Mouse (Mus musculus): ENCODE measurements at regions not wholly inside any gene's neighbourhood (a gene's known extent, or its start where the extent isn't known, plus 50 kb on each side); places are given as distances from the start of the nearest gene placed in this dataset.

- TF ChIP-seq CTCF (IDR thresholded peaks at IDR 0.05; ENCODE audit: borderline replicate concordance, extremely low read depth, insufficient read depth, insufficient read length) = no peak
- TF ChIP-seq POLR2A (IDR thresholded peaks at IDR 0.05; ENCODE audit: borderline replicate concordance, extremely low read depth, insufficient read depth, insufficient read length, poor library complexity, severe bottlenecking) = no peak
- no peak for DNase-seq (ENCODE audit: low read depth)
Observed at GRCm38 (mm10) chr15:87936041-87936440, 391.9 kb downstream of the Fam19a5 start.

GRCm38 (mm10) chr15:87940837-87941236, 396.7 kb downstream of the Fam19a5 start:
- peak; percentile 68 for DNase-seq (ENCODE audit: low read depth)
- peak; percentile 49; the same call in 1 of the 2 replicates for TF ChIP-seq CTCF (IDR thresholded peaks at IDR 0.05; ENCODE audit: borderline replicate concordance, extremely low read depth, insufficient read depth, insufficient read length)
- TF ChIP-seq POLR2A (IDR thresholded peaks at IDR 0.05; ENCODE audit: borderline replicate concordance, extremely low read depth, insufficient read depth, insufficient read length, poor library complexity, severe bottlenecking) = no peak

GRCm38 (mm10) chr15:87952531-87952930, 408.4 kb downstream of the Fam19a5 start:
- TF ChIP-seq POLR2A (IDR thresholded peaks at IDR 0.05; ENCODE audit: borderline replicate concordance, extremely low read depth, insufficient read depth, insufficient read length, poor library complexity, severe bottlenecking) (no peak), CTCF (IDR thresholded peaks at IDR 0.05; ENCODE audit: borderline replicate concordance, extremely low read depth, insufficient read depth, insufficient read length) (no peak)
- no peak for DNase-seq (ENCODE audit: low read depth)

GRCm38 (mm10) chr15:87955685-87956256, 411.7 kb downstream of the Fam19a5 start:
- no peak for DNase-seq (ENCODE audit: low read depth)
- TF ChIP-seq POLR2A (IDR thresholded peaks at IDR 0.05; ENCODE audit: borderline replicate concordance, extremely low read depth, insufficient read depth, insufficient read length, poor library complexity, severe bottlenecking) (no peak), CTCF (IDR thresholded peaks at IDR 0.05; ENCODE audit: borderline replicate concordance, extremely low read depth, insufficient read depth, insufficient read length) (no peak)

GRCm38 (mm10) chr15:87958866-87959265, 414.8 kb downstream of the Fam19a5 start:
- DNase-seq (ENCODE audit: low read depth) = no peak
- TF ChIP-seq POLR2A (IDR thresholded peaks at IDR 0.05; ENCODE audit: borderline replicate concordance, extremely low read depth, insufficient read depth, insufficient read length, poor library complexity, severe bottlenecking) = no peak
- TF ChIP-seq CTCF (IDR thresholded peaks at IDR 0.05; ENCODE audit: borderline replicate concordance, extremely low read depth, insufficient read depth, insufficient read length) = no peak

- TF ChIP-seq CTCF (IDR thresholded peaks at IDR 0.05; ENCODE audit: borderline replicate concordance, extremely low read depth, insufficient read depth, insufficient read length) (no peak), POLR2A (IDR thresholded peaks at IDR 0.05; ENCODE audit: borderline replicate concordance, extremely low read depth, insufficient read depth, insufficient read length, poor library complexity, severe bottlenecking) (no peak)
- DNase-seq (ENCODE audit: low read depth) = no peak
Observed at GRCm38 (mm10) chr15:87972641-87973040, 428.5 kb downstream of the Fam19a5 start.

GRCm38 (mm10) chr15:87987322-87987985, 443.4 kb downstream of the Fam19a5 start:
- TF ChIP-seq POLR2A (IDR thresholded peaks at IDR 0.05; ENCODE audit: borderline replicate concordance, extremely low read depth, insufficient read depth, insufficient read length, poor library complexity, severe bottlenecking) (no peak), CTCF (IDR thresholded peaks at IDR 0.05; ENCODE audit: borderline replicate concordance, extremely low read depth, insufficient read depth, insufficient read length) (no peak)
- peak; percentile 54 for DNase-seq (ENCODE audit: low read depth)

GRCm38 (mm10) chr15:87994546-87994945, 450.4 kb downstream of the Fam19a5 start:
- peak; percentile 80 for DNase-seq (ENCODE audit: low read depth)
- no peak for TF ChIP-seq CTCF (IDR thresholded peaks at IDR 0.05; ENCODE audit: borderline replicate concordance, extremely low read depth, insufficient read depth, insufficient read length)
- no peak for TF ChIP-seq POLR2A (IDR thresholded peaks at IDR 0.05; ENCODE audit: borderline replicate concordance, extremely low read depth, insufficient read depth, insufficient read length, poor library complexity, severe bottlenecking)

GRCm38 (mm10) chr15:88017076-88017475, 473.0 kb downstream of the Fam19a5 start:
- no peak for TF ChIP-seq POLR2A (IDR thresholded peaks at IDR 0.05; ENCODE audit: borderline replicate concordance, extremely low read depth, insufficient read depth, insufficient read length, poor library complexity, severe bottlenecking)
- TF ChIP-seq CTCF (IDR thresholded peaks at IDR 0.05; ENCODE audit: borderline replicate concordance, extremely low read depth, insufficient read depth, insufficient read length) = no peak
- DNase-seq (ENCODE audit: low read depth) = peak; percentile 16

GRCm38 (mm10) chr15:88032751-88033150, 488.7 kb downstream of the Fam19a5 start:
- DNase-seq (ENCODE audit: low read depth) = no peak
- TF ChIP-seq POLR2A (IDR thresholded peaks at IDR 0.05; ENCODE audit: borderline replicate concordance, extremely low read depth, insufficient read depth, insufficient read length, poor library complexity, severe bottlenecking) (no peak), CTCF (IDR thresholded peaks at IDR 0.05; ENCODE audit: borderline replicate concordance, extremely low read depth, insufficient read depth, insufficient read length) (no peak)

- no peak for DNase-seq (ENCODE audit: low read depth)
- TF ChIP-seq CTCF (IDR thresholded peaks at IDR 0.05; ENCODE audit: borderline replicate concordance, extremely low read depth, insufficient read depth, insufficient read length) (no peak), POLR2A (IDR thresholded peaks at IDR 0.05; ENCODE audit: borderline replicate concordance, extremely low read depth, insufficient read depth, insufficient read length, poor library complexity, severe bottlenecking) (no peak)
Observed at GRCm38 (mm10) chr15:88033725-88034124, 489.6 kb downstream of the Fam19a5 start.

GRCm38 (mm10) chr15:88035486-88035885, 491.4 kb downstream of the Fam19a5 start:
- no peak for DNase-seq (ENCODE audit: low read depth)
- TF ChIP-seq CTCF (IDR thresholded peaks at IDR 0.05; ENCODE audit: borderline replicate concordance, extremely low read depth, insufficient read depth, insufficient read length) (no peak), POLR2A (IDR thresholded peaks at IDR 0.05; ENCODE audit: borderline replicate concordance, extremely low read depth, insufficient read depth, insufficient read length, poor library complexity, severe bottlenecking) (no peak)

All from brain, embryonic 14.5 days (tissue).